Mouse (Mus musculus) urinary bladder, postnatal 14 days (tissue): ENCODE results near the gene Dmxl2.
A peak's percentile ranks its signal among the peaks of the same experiment; 100 is the strongest.

Source experiments
- DNase-seq: peaks from one replicate; pipeline ENCODE4 v3.0.0; 2021; ENCODE audit warnings: low spot score

The Dmxl2 gene

GRCm38 (mm10) chr9:54501453-54502110 lies at the start of gene Dmxl2:
Gene Dmxl2 (minus strand): TSS chr9:54501626.
- DNase-seq, result peak; percentile 90

GRCm38 (mm10) chr9:54549433-54549832 lies 48.0 kb upstream of the Dmxl2 start:
- DNase-seq, result no peak

DNA sequence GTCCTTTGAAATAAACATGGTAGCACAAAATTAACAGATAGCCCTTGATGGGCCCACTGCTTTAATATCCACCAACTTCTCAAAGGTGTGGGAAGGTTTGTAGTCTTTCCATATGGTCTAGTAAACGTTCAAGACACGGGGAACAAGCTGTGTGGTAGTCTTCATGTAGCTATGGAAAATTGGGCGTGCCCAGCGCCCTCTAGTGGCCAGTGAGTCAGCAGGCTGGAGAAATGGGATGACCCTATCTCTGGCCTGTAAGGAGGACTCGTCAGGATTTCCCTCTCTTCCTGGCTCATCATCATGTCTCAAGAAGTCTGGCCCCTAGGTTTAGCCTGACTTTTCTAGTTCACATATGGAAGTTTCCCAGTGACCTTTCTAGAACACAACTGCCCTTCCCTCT lies 46.1 kb upstream of the Dmxl2 start:
- DNase-seq, result peak; percentile 59

- no peak for DNase-seq
Observed at GRCm38 (mm10) chr9:54544954-54545315, 43.5 kb upstream of the Dmxl2 start.

- DNase-seq, result no peak
Observed at GRCm38 (mm10) chr9:54544212-54544953, 43.0 kb upstream of the Dmxl2 start.

DNA sequence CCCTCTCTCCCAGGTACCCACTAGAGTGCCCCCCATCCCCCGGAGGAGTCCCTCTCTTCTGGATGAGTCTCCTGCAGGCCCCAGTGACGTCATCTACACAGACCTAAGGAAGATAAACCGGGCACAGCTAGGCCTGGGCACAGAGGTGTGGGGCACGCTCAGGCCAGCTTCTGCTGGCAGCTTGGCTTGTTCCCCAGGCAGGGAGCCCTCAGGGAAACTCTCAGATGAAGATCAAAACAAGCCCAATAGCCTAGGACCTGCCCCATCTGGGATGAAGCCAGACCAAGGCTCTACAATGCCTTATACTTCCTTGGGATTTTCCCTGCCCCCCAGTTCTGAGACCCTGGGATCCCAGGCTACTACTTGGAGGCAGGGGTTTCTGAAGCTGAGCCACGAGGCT lies 39.4 kb upstream of the Dmxl2 start:
- DNase-seq, result peak; percentile 9

DNA sequence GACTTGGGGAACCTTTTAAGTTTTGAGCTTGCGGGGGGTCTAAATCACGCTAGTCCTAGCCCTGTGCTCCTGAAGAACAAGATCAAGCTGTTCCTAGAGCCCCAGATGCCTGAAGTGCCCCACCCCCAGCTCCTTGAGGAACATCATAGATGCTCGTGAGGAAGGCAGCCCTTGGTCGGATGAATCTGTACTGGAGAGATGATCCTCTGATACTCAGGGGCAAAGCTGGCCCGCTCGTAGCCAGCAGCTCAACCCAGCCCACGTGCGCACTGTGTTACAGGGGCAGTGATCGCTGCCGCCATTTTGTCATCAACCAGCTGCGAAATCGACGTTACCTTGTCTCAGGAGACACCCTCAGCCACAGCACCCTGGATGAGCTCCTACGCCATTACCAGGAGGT lies 37.3 kb upstream of the Dmxl2 start, which contains the start of gene Sh2d7:
Sh2d7 (plus strand) TSS at position 301 of the 400 bp plus-strand sequence.
- no peak for DNase-seq

- DNase-seq, result no peak
Observed at GRCm38 (mm10) chr9:54538244-54538643, 36.8 kb upstream of the Dmxl2 start.

- no peak for DNase-seq
Observed at GRCm38 (mm10) chr9:54537480-54537879, 36.1 kb upstream of the Dmxl2 start.

DNA sequence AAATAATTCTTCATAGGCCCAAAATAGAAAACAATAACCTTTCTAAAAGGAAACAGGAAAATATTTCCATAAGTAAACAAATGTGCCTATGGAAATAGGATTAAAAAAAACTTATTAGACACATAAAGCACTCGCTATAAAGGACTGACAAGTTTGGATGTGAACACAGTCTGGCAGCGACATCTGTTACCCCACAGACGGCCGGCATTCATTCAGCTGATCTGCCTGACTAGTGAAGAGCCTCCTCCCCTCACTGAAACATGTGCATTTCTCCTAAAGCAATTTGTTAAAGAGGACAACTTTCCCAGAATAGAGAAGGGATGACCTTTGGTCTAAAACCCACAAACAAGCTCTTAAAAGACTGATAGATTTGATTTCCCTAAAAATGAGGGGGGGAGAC lies 35.6 kb upstream of the Dmxl2 start:
- DNase-seq, result no peak

DNA sequence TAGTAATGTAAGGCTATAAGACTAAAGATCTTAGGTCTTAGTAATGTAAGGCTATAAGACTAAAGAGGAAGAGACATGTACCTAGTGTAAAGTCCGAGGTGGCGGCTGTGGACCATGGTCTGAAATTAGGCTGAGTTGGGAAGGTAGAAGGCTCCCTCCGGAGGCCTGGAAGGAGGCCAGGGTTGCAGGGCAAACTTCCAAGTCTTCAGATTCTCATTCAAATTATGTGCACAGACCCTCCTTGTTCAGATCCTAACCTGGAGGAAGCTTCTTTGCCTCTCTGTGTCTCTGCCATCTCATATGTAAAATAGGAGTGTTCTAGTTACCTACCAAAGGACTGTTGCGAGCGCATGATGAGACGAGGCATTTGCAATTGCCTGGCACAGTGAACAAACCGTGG lies 34.8 kb upstream of the Dmxl2 start:
- no peak for DNase-seq

GRCm38 (mm10) chr9:54533975-54534374 lies 32.5 kb upstream of the Dmxl2 start:
- DNase-seq, result no peak

DNA sequence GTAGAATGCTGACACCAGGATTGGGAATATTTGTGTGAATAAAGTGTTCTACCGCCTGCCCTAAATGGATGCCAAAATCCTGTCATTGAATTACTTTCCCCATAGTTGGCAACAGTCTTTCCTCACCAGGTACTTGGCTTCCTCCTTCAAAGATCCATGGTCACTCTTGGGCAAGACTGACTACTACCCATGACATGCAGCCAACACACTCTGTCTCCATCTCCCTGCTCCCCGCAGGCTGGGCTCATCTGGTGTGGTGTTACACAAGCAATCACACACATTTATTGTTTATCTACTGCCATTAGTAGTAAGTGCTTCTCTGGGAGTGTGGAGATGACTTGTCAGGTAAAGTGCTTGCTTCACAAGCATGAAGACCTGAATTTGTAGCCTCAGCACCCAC lies 31.5 kb upstream of the Dmxl2 start:
- DNase-seq, result no peak

DNA sequence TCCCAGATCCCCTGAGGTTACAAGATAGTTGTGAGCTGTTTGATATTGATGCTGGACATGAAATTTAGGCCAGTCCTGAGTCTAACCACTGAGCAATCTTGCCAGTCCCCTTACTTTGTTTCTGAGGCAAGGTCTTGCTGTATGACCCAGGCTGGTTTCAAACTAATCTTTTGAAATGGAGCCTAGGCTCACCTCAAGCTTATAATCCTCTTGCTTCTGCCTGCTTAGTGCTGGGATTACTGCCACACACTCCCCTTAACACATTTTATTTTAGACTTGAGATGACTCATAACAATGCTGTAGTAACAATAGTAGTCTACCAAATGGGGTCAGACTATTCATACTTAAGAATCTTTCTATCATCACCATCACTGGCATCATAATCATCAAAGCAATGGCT lies 30.0 kb upstream of the Dmxl2 start:
- DNase-seq, result no peak

DNA sequence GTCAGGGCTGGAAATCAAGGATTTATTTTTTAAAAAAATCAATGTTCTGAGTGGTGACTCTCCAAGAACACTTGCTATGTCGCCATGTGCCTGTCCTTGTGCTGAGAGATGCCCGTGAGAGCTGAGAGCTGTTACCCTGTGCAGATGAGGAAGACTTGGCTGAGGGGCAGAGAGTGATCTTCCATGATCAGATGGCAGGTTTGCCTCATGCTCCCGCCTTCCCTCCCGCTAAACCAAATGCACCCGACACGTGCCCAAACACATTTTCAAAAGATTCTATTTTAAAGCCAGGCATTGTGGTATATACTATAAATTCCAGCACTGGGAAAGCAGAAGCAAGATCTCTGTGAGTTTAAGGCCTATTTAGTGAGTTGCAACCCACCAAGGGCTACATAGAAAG lies 29.4 kb upstream of the Dmxl2 start:
- no peak for DNase-seq

DNA sequence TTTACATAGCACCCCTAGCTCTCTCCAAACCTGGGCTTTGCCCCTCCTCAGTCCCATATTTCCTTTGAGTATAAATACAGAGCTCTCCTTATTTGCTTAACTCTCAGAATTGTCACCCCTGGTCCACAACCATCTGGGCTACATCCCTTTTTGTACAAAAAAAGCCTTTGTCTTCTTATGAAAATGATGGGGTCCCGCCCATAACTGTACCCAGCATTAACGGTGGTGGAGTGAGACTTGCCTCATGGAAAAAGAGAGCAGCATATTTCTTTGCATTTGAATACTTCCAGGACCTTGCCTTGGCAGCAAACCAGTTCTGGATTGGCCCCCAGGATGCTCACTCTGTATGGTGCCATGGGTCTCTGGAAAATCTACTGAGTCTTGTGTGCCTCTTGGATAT lies 28.5 kb upstream of the Dmxl2 start:
- no peak for DNase-seq

DNA sequence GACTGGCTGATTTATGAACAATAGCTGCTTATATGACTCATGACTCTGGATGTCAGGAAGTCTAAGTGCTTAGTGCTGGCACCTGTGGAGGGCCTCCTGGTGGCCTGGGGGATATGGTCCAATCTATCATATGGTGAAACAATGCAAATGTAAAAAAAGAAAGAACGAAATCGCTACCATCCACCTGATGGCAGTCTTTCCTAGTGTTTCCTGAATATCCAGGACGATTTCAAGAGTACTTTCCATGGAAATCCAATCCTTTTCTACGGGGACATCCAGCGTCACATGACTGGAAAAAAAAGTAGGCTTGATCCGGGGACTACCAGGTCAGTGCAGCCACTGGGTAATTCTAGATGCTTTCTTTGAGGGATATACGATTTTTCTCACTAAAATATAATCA lies 26.3 kb upstream of the Dmxl2 start:
- no peak for DNase-seq

DNA sequence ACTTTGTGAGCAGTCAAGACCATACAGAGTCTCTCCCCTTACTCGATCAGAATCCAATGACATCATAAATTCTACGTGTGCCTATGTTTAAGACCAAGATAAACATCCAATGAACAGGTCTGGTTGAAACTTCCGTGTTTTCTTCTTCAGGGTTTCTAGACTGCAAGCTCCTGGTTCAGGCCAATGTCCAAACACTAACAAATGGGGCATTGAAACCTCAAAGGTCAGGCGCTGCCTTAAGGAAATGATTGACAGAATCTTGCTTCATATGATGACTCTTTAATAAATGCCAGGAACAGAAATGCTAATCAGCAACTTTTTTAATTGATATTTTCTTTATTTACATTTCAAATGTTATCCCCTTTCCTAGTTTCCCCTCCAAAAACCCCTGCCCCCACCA lies 18.9 kb upstream of the Dmxl2 start:
- no peak for DNase-seq

DNA sequence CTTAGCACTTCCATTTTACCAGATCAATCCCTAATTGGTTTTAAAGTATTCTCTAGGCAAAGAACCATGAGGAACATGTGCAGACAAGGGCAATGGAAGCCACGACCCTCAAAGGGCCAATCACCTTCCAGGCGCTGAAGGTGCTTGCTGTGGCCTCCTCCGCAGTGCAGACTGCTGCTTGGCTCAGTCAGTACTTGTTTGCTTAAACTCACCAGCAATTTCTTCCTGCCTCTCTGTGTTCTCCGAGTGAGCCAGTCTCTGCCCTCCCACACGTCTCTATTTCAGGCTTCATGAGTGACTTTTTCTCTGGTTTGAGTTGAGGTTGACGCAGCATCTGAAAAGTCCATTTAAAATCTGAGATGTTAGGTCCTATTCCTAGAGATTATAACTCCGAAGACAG lies 17.5 kb upstream of the Dmxl2 start:
- DNase-seq, result no peak

DNA sequence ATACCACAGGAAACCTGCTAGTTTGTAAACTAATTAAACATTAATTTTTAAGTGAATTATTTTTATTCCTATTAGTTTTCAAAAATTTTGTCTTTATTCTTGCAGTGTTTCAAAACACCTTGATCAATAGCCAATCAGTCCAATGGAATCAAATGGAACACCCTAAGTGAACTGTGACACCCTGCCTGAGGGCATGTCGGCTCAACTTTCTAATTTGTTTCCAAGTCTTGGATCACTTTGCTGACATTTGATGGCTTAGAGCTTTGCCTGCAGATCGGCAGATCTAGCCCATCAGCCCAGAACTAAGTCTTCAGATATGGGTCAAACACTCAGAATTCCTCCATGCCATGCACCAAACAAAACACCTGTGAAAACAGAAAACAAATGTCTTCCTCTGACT lies 14.6 kb upstream of the Dmxl2 start:
- no peak for DNase-seq

DNA sequence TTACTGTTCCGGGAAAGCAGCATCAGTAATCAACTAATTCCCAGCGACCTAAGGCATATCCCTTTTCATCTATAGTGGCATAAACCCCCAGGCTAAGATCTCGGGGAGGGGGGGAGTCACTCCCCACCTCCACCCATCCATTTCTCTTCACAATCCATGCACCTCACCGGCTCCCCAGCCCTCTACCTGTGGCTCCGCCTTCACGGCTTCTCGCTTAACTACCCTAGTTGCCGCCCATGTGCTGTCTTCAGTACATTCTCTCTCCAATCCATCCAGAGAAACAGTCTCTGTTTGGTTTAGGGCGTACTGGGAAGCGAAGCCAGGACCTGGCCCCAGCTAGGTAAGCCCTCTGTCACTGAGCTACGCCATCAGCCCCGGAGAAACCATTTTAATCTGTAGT lies 1.4 kb upstream of the Dmxl2 start:
- DNase-seq, result no peak

DNA sequence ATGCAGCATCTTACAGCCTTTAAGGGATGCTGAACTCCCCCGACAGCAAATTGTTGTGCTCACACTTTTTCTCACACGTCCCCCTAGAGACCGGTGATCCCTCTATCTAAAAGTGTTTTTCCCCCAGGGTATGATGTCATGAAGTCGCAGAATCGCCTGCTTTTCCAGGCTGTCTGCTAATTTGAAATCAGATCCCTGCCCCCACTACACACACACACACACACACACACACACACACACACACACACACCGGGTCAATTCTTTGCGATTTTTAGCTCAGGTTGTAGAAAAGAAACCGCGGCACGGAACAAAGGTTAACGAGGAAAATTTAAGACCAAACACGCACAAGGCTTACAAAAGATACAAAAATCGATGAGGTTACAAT lies 677 bp upstream of the Dmxl2 start:
- DNase-seq, result no peak

DNA sequence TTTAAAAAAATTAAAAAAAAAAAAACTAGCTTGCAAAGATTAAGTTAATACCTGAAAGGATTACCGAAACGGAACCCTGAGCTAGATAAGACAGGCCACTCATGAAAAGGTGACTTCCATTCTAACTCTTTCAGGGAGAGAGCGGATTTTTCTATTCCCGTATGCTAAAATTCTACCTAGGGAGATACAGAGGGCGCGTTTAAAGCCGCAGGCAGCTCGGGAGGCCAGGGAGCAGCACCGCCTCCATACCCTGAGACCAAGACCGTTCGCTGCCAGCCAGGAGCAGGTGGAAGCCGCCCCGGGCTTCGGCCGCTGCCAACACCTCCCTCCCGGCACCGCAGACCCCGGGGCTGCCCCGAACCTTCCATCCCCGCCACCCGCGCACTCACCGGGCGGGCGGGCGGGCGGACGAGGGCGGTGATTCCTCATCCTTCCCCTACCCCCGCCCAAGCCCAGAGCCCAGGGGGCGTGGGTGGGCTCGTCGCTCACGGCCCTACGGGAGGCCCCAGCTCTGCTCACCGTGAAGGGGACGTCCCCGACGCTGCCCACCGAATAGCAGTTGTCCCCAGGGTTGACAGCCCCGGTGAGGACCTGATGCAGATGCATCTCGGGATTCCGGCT lies 484 bp downstream of the Dmxl2 start:
- DNase-seq, result peak; percentile 24

DNA sequence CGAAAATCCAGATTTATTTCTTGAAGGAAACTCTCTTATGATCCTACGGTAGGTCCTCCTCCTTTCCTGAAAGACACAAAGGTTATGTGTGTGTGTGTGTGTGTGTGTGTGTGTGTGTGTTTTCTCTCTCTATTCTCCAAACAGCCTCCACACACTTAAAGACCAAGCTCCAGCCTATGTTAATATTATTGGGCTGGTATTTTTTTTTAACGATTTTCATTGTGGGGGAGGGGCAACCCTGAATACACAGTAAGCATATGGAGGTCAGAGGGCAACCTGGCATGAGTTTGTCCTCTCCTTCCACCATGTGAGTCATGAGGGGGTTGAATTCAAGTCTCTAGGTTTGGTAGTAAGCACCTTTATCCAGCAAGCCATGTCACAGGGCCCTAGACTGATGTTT lies 1.6 kb downstream of the Dmxl2 start:
- no peak for DNase-seq
